Mouse (Mus musculus) spleen, postnatal 0 days (tissue): ENCODE data around the gene Diras2. TPM values are rescaled to one million over a fixed set of nuclear protein-coding genes. Genes with fewer than 3 reads are reported as not detected.

Source experiments
- polyA plus RNA-seq: library from polyadenylated mRNA; unstranded; fragments of >200 nt; fragmentation: Nextera tagmentation; extraction: Ambion mirVana; gene quantifications from 2 replicates; pipeline ENCODE4 v1.2.1, GENCODE M21; 2015

The Diras2 gene
- 0.13 and 0.19 TPM in 2 replicates for polyA plus RNA-seq

DNA sequence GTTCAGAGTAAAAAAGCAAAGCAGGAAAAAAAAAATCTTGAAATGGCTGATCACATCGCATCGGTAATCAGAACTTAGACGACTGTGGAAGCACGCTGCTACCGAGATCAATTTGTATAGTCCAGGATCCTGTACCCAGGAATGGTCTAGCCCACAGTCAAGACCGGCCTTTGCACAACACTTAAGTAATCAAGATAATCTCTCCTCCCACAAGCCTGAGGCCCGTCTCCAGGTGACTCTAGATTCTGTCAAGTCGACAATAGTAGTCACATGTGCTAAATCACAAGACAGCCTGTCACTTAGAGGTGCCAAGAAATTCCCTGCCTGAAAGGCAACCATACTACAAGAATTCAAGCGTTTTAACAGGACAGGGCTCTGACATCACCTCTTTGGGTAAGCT, at the start of gene Diras2:
TSS of gene Diras2 (minus strand) at position 159 of the 400 bp plus-strand sequence.

Other genes with a start within 250 kb of the Diras2 start
- gene Syk, start 51.9 kb upstream of the Diras2 start, polyA plus RNA-seq = 11.4 and 14.8 TPM in 2 replicates